Mouse (Mus musculus): Measurements from ENCODE around the gene Hdac8. TPM values are rescaled to one million over a fixed set of nuclear protein-coding genes. Genes with fewer than 3 reads are reported as not detected.

The Hdac8 gene
- polyA plus RNA-seq, 1 experiment from 2014 or later: 10.7 TPM

- ATAC-seq (ENCODE audit: low FRiP score): no peak
- 70% methylated on average over 4 of the region's 4 CpGs for WGBS
- no peak overlapping the region for H3K9ac ChIP-seq
- H3K27me3 ChIP-seq: peaks cover 25% of the 10 kb centered on the region
- H3K4me3 ChIP-seq: no peak overlapping the region
- no peaks in the 10 kb centered on the region for H3K4me1 ChIP-seq (replicated peaks)
- no peaks in the 10 kb centered on the region for H3K36me3 ChIP-seq
- H3K4me2 ChIP-seq: no peak overlapping the region
- H3K9me3 ChIP-seq: no peaks in the 10 kb centered on the region
- no peak overlapping the region for H3K27ac ChIP-seq
Observed at GRCm38 (mm10) chrX:102416972-102417371, 88.2 kb downstream of the Hdac8 start.

- ATAC-seq (ENCODE audit: low FRiP score): no peak
- Histone ChIP-seq H3K4me1 (replicated peaks) (no peaks in the 10 kb centered on the region), H3K9me3 (no peaks in the 10 kb centered on the region), H3K9ac (no peak overlapping the region), H3K27me3 (peaks cover 25% of the 10 kb centered on the region), H3K27ac (no peak overlapping the region), H3K4me2 (no peak overlapping the region), H3K36me3 (no peaks in the 10 kb centered on the region), H3K4me3 (no peak overlapping the region)
- WGBS: 69% methylated on average over 4 of the region's 4 CpGs
Observed at GRCm38 (mm10) chrX:102416386-102416785, 88.8 kb downstream of the Hdac8 start.

GRCm38 (mm10) chrX:102384765-102385164 is 120.4 kb downstream of the Hdac8 start:
- no peaks in the 10 kb centered on the region for H3K4me1 ChIP-seq (replicated peaks)
- no peak for ATAC-seq (ENCODE audit: low FRiP score)

GRCm38 (mm10) chrX:102383151-102383550 is 122.0 kb downstream of the Hdac8 start:
- Histone ChIP-seq H3K36me3 (no peaks in the 10 kb centered on the region), H3K4me3 (no peak overlapping the region), H3K4me1 (replicated peaks) (no peaks in the 10 kb centered on the region), H3K9ac (no peak overlapping the region), H3K27ac (no peak overlapping the region), H3K9me3 (no peaks in the 10 kb centered on the region), H3K4me2 (no peak overlapping the region), H3K27me3 (peaks cover 14% of the 10 kb centered on the region; the same call in 1 of the 2 replicates)
- WGBS: 80% methylated on average over 7 of the region's 7 CpGs
- no peak for ATAC-seq (ENCODE audit: low FRiP score)

More at GRCm38 (mm10) chrX:102384765-102385164, 120.4 kb downstream of the Hdac8 start:
- no peak overlapping the region for H3K27ac ChIP-seq
- no peak overlapping the region for H3K9ac ChIP-seq
- H3K9me3 ChIP-seq: no peaks in the 10 kb centered on the region
- no peak overlapping the region for H3K4me3 ChIP-seq
- H3K36me3 ChIP-seq: no peaks in the 10 kb centered on the region
- WGBS: 79% methylated on average over 3 of the region's 3 CpGs
- H3K4me2 ChIP-seq: no peak overlapping the region
- peaks cover 14% of the 10 kb centered on the region; the same call in 1 of the 2 replicates for H3K27me3 ChIP-seq

- Histone ChIP-seq H3K4me2 (no peak overlapping the region), H3K4me3 (no peak overlapping the region), H3K27ac (no peak overlapping the region), H3K4me1 (replicated peaks) (no peaks in the 10 kb centered on the region), H3K36me3 (no peaks in the 10 kb centered on the region), H3K9me3 (no peaks in the 10 kb centered on the region), H3K9ac (no peak overlapping the region), H3K27me3 (peaks cover 22% of the 10 kb centered on the region; the same call in 1 of the 2 replicates)
- ATAC-seq (ENCODE audit: low FRiP score): no peak
- WGBS: 89% methylated on average over 3 of the region's 3 CpGs
Observed at GRCm38 (mm10) chrX:102366510-102366909, 138.6 kb downstream of the Hdac8 start.

- no peak overlapping the region for H3K4me3 ChIP-seq
- no peak for ATAC-seq (ENCODE audit: low FRiP score)
- H3K9me3 ChIP-seq: no peaks in the 10 kb centered on the region
- no peak overlapping the region for H3K9ac ChIP-seq
- no peak overlapping the region for H3K27ac ChIP-seq
- 0 out of 2 replicates have a peak, but pooled peaks cover 8% of the 10 kb centered on the region for H3K27me3 ChIP-seq
- H3K4me2 ChIP-seq: no peak overlapping the region
- 88% methylated on average over 2 of the region's 2 CpGs for WGBS
- no peaks in the 10 kb centered on the region for H3K36me3 ChIP-seq
- no peaks in the 10 kb centered on the region for H3K4me1 ChIP-seq (replicated peaks)
Observed at GRCm38 (mm10) chrX:102362244-102362643, 142.9 kb downstream of the Hdac8 start.

GRCm38 (mm10) chrX:102353412-102353811 is 151.7 kb downstream of the Hdac8 start:
- Histone ChIP-seq H3K27ac (no peak overlapping the region), H3K4me3 (no peak overlapping the region), H3K9me3 (no peaks in the 10 kb centered on the region), H3K27me3 (peaks cover 25% of the 10 kb centered on the region; the same call in 1 of the 2 replicates), H3K9ac (no peak overlapping the region), H3K36me3 (no peaks in the 10 kb centered on the region; the same call in 1 of the 2 replicates), H3K4me1 (replicated peaks) (peaks cover 8% of the 10 kb centered on the region), H3K4me2 (no peak overlapping the region)
- WGBS: 91% methylated on average over 3 of the region's 3 CpGs
- no peak for ATAC-seq (ENCODE audit: low FRiP score)

- Histone ChIP-seq H3K36me3 (no peaks in the 10 kb centered on the region; the same call in 1 of the 2 replicates), H3K27me3 (peaks cover 37% of the 10 kb centered on the region; the same call in 1 of the 2 replicates), H3K27ac (no peak overlapping the region), H3K9me3 (no peaks in the 10 kb centered on the region), H3K4me3 (no peak overlapping the region), H3K4me2 (no peak overlapping the region), H3K9ac (no peak overlapping the region), H3K4me1 (replicated peaks) (peaks cover 8% of the 10 kb centered on the region)
- ATAC-seq (ENCODE audit: low FRiP score): no peak
- WGBS: 71% methylated on average over 14 of the region's 14 CpGs
Observed at GRCm38 (mm10) chrX:102349843-102350731, 155.1 kb downstream of the Hdac8 start.

GRCm38 (mm10) chrX:102348886-102349486 is 156.2 kb downstream of the Hdac8 start:
- Histone ChIP-seq H3K27ac (no peak overlapping the region), H3K36me3 (no peaks in the 10 kb centered on the region), H3K4me1 (replicated peaks) (peaks cover 8% of the 10 kb centered on the region), H3K4me3 (no peak overlapping the region), H3K9me3 (no peaks in the 10 kb centered on the region), H3K4me2 (no peak overlapping the region), H3K27me3 (peaks cover 37% of the 10 kb centered on the region; the same call in 1 of the 2 replicates), H3K9ac (no peak overlapping the region)
- whole genome bisulfite sequencing: 47% methylated on average over 9 of the region's 9 CpGs
- ATAC-seq (ENCODE audit: low FRiP score): no peak

GRCm38 (mm10) chrX:102341688-102342087 is 163.5 kb downstream of the Hdac8 start:
- Histone ChIP-seq H3K27ac (no peak overlapping the region), H3K9ac (no peak overlapping the region), H3K4me1 (replicated peaks) (no peaks in the 10 kb centered on the region), H3K4me3 (no peak overlapping the region), H3K4me2 (no peak overlapping the region), H3K36me3 (no peaks in the 10 kb centered on the region), H3K9me3 (no peaks in the 10 kb centered on the region), H3K27me3 (peaks cover 30% of the 10 kb centered on the region)
- 63% methylated on average over 4 of the region's 4 CpGs for WGBS
- no peak for ATAC-seq (ENCODE audit: low FRiP score)

GRCm38 (mm10) chrX:102339396-102340155 is 165.6 kb downstream of the Hdac8 start:
- no peak overlapping the region for H3K4me3 ChIP-seq
- no peak overlapping the region for H3K9ac ChIP-seq
- peaks cover 27% of the 10 kb centered on the region for H3K27me3 ChIP-seq
- no peak overlapping the region for H3K4me2 ChIP-seq
- H3K27ac ChIP-seq: no peak overlapping the region
- ATAC-seq (ENCODE audit: low FRiP score): no peak
- no peaks in the 10 kb centered on the region for H3K36me3 ChIP-seq
- H3K9me3 ChIP-seq: no peaks in the 10 kb centered on the region
- 66% methylated on average over 8 of the region's 8 CpGs for WGBS
- H3K4me1 ChIP-seq (replicated peaks): no peaks in the 10 kb centered on the region

GRCm38 (mm10) chrX:102319696-102320095 is 185.5 kb downstream of the Hdac8 start:
- no peaks in the 10 kb centered on the region for H3K4me1 ChIP-seq (replicated peaks)
- H3K27ac ChIP-seq: no peak overlapping the region
- H3K9me3 ChIP-seq: no peaks in the 10 kb centered on the region
- ATAC-seq (ENCODE audit: low FRiP score): no peak
- H3K27me3 ChIP-seq: peaks cover 58% of the 10 kb centered on the region
- no peaks in the 10 kb centered on the region for H3K36me3 ChIP-seq
- WGBS: 50% methylated on average over 3 of the region's 3 CpGs
- H3K4me2 ChIP-seq: no peak overlapping the region
- no peak overlapping the region for H3K9ac ChIP-seq
- H3K4me3 ChIP-seq: no peak overlapping the region
